In genomic region chr4:150902062-150902461, GRCm38 (mm10) we compare ENCODE assay signal across 11 mouse cellular contexts. TPM values are rescaled to one million over a fixed set of nuclear protein-coding genes. Genes with fewer than 3 reads are reported as not detected.
DNase-seq lines count a peak whose midpoint lies in the region; ATAC-seq and TF ChIP-seq lines count a peak whose summit lies in the region.
"Had no signal": no experiment of that assay in that cellular context is flagged by ENCODE, and none has a peak within 500 bp of the region (broad histone marks: within the 10 kb centered on the region; RNA-seq: fewer than 3 reads in every experiment).

No protein-coding gene starts in this region.

- H3K9ac ChIP-seq in midbrain, embryonic 11.5 days (ENCODE audit: low read length), result no peak overlapping the region

- ATAC-seq in midbrain, embryonic 11.5 days (ENCODE audit: low FRiP score), result no peak
- ATAC-seq: forebrain, embryonic 16.5 days; midbrain, embryonic 16.5 days had no signal

- no peak for TF ChIP-seq CTCF in thymus, adult 2 months (IDR thresholded peaks at IDR 0.05; ENCODE audit: borderline replicate concordance, control insufficient read depth, extremely low read depth, insufficient read depth, low read length, poor library complexity)

- H3K27me3 ChIP-seq in midbrain, embryonic 11.5 days (ENCODE audit: control insufficient read depth, insufficient read depth, low read length), result no peaks in the 10 kb centered on the region
- no peaks in the 10 kb centered on the region for H3K27me3 ChIP-seq in midbrain, embryonic 10.5 days (ENCODE audit: low read depth, poor library complexity, severe bottlenecking)
- H3K27me3 ChIP-seq in heart, embryonic 10.5 days (ENCODE audit: insufficient read depth, poor library complexity, severe bottlenecking), result no peaks in the 10 kb centered on the region
- no peaks in the 10 kb centered on the region for H3K27me3 ChIP-seq in thymus, adult 2 months (ENCODE audit: control insufficient read depth, insufficient read depth, low read length)

- TF ChIP-seq POLR2A in thymus, adult 2 months (IDR thresholded peaks at IDR 0.05; ENCODE audit: control insufficient read depth, extremely low read depth, insufficient read depth, low read length, poor library complexity), result no peak

- no peaks in the 10 kb centered on the region for H3K9me3 ChIP-seq in midbrain, embryonic 11.5 days (ENCODE audit: control insufficient read depth, low read length)
- H3K9me3 ChIP-seq in midbrain, embryonic 10.5 days (replicated peaks), result no peaks in the 10 kb centered on the region
- H3K9me3 ChIP-seq in heart, embryonic 10.5 days, result no peaks in the 10 kb centered on the region
- H3K9me3 ChIP-seq: hindbrain, embryonic 10.5 days had no signal

- peak; percentile 61 for DNase-seq in midbrain, embryonic 11.5 days (ENCODE audit: low spot score, missing footprints)
- DNase-seq in midbrain, embryonic 10.5 days (ENCODE audit: low spot score), result no peak
- DNase-seq in heart, embryonic 10.5 days (ENCODE audit: low spot score), result no peak
- peak; percentile 88 for DNase-seq in kidney, adult 9 months
- no peak for DNase-seq in adrenal gland, postnatal 14 days
- no peak for DNase-seq in left cerebral cortex, adult 11 months (ENCODE audit: low spot score)
- no peak for DNase-seq in thymus, adult 2 months
- DNase-seq in lung, postnatal 10 days, result no peak

- H3K36me3 ChIP-seq in midbrain, embryonic 11.5 days (ENCODE audit: control insufficient read depth, insufficient read depth, low read length), result peaks cover 14% of the 10 kb centered on the region
- peaks cover 96% of the 10 kb centered on the region for H3K36me3 ChIP-seq in midbrain, embryonic 10.5 days
- H3K36me3 ChIP-seq in heart, embryonic 10.5 days, result peaks cover 89% of the 10 kb centered on the region
- H3K36me3 ChIP-seq in thymus, adult 2 months (ENCODE audit: control insufficient read depth, insufficient read depth, low read length), result peaks cover 8% of the 10 kb centered on the region; the same call in 1 of the 2 replicates

- H3K27ac ChIP-seq in midbrain, embryonic 11.5 days (ENCODE audit: low read depth, low read length), result no peak overlapping the region
- no peak overlapping the region for H3K27ac ChIP-seq in midbrain, embryonic 10.5 days (replicated peaks)
- H3K27ac ChIP-seq in heart, embryonic 10.5 days, result peak overlapping the region; percentile 22; the same call in 1 of the 2 replicates
- H3K27ac ChIP-seq in thymus, adult 2 months (ENCODE audit: control insufficient read depth, insufficient read depth, low read length), result no peak overlapping the region
- H3K27ac ChIP-seq: hindbrain, embryonic 10.5 days had no signal

- H3K4me1 ChIP-seq in midbrain, embryonic 11.5 days (ENCODE audit: control insufficient read depth, insufficient read depth, low read length), result no peaks in the 10 kb centered on the region
- peaks cover 7% of the 10 kb centered on the region for H3K4me1 ChIP-seq in midbrain, embryonic 10.5 days
- H3K4me1 ChIP-seq in heart, embryonic 10.5 days, result peaks cover 7% of the 10 kb centered on the region; the same call in 1 of the 2 replicates
- H3K4me1 ChIP-seq in thymus, adult 2 months (replicated peaks; ENCODE audit: control insufficient read depth, insufficient read depth, low read length), result peaks cover 26% of the 10 kb centered on the region
- H3K4me1 ChIP-seq: hindbrain, embryonic 10.5 days had no signal

- H3K4me3 ChIP-seq in midbrain, embryonic 11.5 days (ENCODE audit: low read depth, low read length), result no peak overlapping the region
- no peak overlapping the region for H3K4me3 ChIP-seq in midbrain, embryonic 10.5 days
- no peak overlapping the region for H3K4me3 ChIP-seq in heart, embryonic 10.5 days
- no peak overlapping the region for H3K4me3 ChIP-seq in thymus, adult 2 months (ENCODE audit: control insufficient read depth, insufficient read depth, low read length)
- H3K4me3 ChIP-seq: hindbrain, embryonic 10.5 days had no signal

- no peak overlapping the region for H3K4me2 ChIP-seq in midbrain, embryonic 11.5 days

- whole genome bisulfite sequencing in midbrain, embryonic 11.5 days, result 92% methylated on average over 12 of the region's 12 CpGs
- WGBS in midbrain, embryonic 10.5 days, result 95% methylated on average over 12 of the region's 12 CpGs
- WGBS in heart, embryonic 10.5 days, result 74% methylated on average over 12 of the region's 12 CpGs
- 93% methylated on average over 12 of the region's 12 CpGs for WGBS in thymus, adult 2 months

RNA-seq across cellular contexts. Expression of gene Park7, which starts 12.2 kb away (rescaled TPM):
- polyA plus RNA-seq in midbrain, embryonic 11.5 days (2014; fragmentation: Nextera tagmentation; extraction: Ambion mirVana), result 383 and 406 TPM in 2 replicates
- 456 and 487 TPM in 2 replicates for polyA plus RNA-seq in midbrain, embryonic 10.5 days (2016; fragmentation: Nextera tagmentation; extraction: Ambion mirVana)
- polyA plus RNA-seq in heart, embryonic 10.5 days (2016; fragmentation: Nextera tagmentation; extraction: Ambion mirVana), result 403 and 488 TPM in 2 replicates
- 251 and 259 TPM in 2 replicates for total RNA-seq in adrenal gland, postnatal 14 days (2021)
- polyA plus RNA-seq in thymus, adult 2 months (2012; rRNA removed), result 128 and 138 TPM in 2 replicates

RNA-seq across cellular contexts. Expression of gene Tnfrsf9, which starts 12.3 kb away (rescaled TPM):
- polyA plus RNA-seq in midbrain, embryonic 11.5 days (2014; fragmentation: Nextera tagmentation; extraction: Ambion mirVana), result 0.18 and 0.30 TPM in 2 replicates
- 0.21 and 0.33 TPM in 2 replicates for polyA plus RNA-seq in midbrain, embryonic 10.5 days (2016; fragmentation: Nextera tagmentation; extraction: Ambion mirVana)
- 0.16 and 0.51 TPM in 2 replicates for polyA plus RNA-seq in heart, embryonic 10.5 days (2016; fragmentation: Nextera tagmentation; extraction: Ambion mirVana)
- 0.15 and 0.60 TPM in 2 replicates for total RNA-seq in adrenal gland, postnatal 14 days (2021)
- polyA plus RNA-seq in thymus, adult 2 months (2012; rRNA removed), result 13.4 and 13.5 TPM in 2 replicates

RNA-seq across cellular contexts. Expression of gene Errfi1, which starts 48.3 kb away (rescaled TPM):
- 29.5 and 29.7 TPM in 2 replicates for polyA plus RNA-seq in midbrain, embryonic 11.5 days (2014; fragmentation: Nextera tagmentation; extraction: Ambion mirVana)
- polyA plus RNA-seq in midbrain, embryonic 10.5 days (2016; fragmentation: Nextera tagmentation; extraction: Ambion mirVana), result 23.4 and 25.2 TPM in 2 replicates
- 15.3 and 25.7 TPM in 2 replicates for polyA plus RNA-seq in heart, embryonic 10.5 days (2016; fragmentation: Nextera tagmentation; extraction: Ambion mirVana)
- 56.6 and 115 TPM in 2 replicates for total RNA-seq in adrenal gland, postnatal 14 days (2021)
- 12.4 and 17.2 TPM in 2 replicates for polyA plus RNA-seq in thymus, adult 2 months (2012; rRNA removed)

Comparison
In these comparisons a context has a peak if more than half of its experiments do, and no peak if none do; other contexts are left out.
1. DNase-seq: peak in midbrain, embryonic 11.5 days (single experiment) and kidney, adult 9 months (single experiment); none in midbrain, embryonic 10.5 days (single experiment), heart, embryonic 10.5 days (single experiment), adrenal gland, postnatal 14 days (single experiment), left cerebral cortex, adult 11 months (single experiment), thymus, adult 2 months (single experiment) and lung, postnatal 10 days (single experiment).